Mouse (Mus musculus) small intestine, adult 2 months (tissue): ENCODE results near the gene Vav2.

Experiments used
- CTCF ChIP-seq: fragments of 200-500 bp; IDR thresholded peaks from 2 replicates; pipeline ENCODE4 v1.5.1; 2012; ENCODE audit warnings: low read depth, mild to moderate bottlenecking, control low read depth, inconsistent platforms, low read length, moderate library complexity, mixed read lengths; ENCODE audit not compliant: insufficient replicate concordance, insufficient read length; ENCODE audit errors: extremely low read depth
- POLR2A ChIP-seq: fragments of 200-500 bp; IDR thresholded peaks from 2 replicates; pipeline ENCODE4 v1.6.1; 2012; ENCODE audit warnings: low read depth, mild to moderate bottlenecking, control low read depth, inconsistent platforms, low read length, moderate library complexity

GRCm38 (mm10) chr2:27460163-27460562 lies 33.3 kb upstream of the Vav2 start:
- TF ChIP-seq CTCF = no peak
- TF ChIP-seq POLR2A = no peak
